Mouse (Mus musculus) left cerebral cortex, adult 9 months (tissue): ENCODE measurements around the gene Amigo1.

ENCODE experiments used
- DNase-seq, 2 experiments: peaks; one replicate each; pipeline ENCODE4 v3.0.0; 2022; ENCODE audit warnings: low spot score in 2 of 2

The Amigo1 gene

DNA sequence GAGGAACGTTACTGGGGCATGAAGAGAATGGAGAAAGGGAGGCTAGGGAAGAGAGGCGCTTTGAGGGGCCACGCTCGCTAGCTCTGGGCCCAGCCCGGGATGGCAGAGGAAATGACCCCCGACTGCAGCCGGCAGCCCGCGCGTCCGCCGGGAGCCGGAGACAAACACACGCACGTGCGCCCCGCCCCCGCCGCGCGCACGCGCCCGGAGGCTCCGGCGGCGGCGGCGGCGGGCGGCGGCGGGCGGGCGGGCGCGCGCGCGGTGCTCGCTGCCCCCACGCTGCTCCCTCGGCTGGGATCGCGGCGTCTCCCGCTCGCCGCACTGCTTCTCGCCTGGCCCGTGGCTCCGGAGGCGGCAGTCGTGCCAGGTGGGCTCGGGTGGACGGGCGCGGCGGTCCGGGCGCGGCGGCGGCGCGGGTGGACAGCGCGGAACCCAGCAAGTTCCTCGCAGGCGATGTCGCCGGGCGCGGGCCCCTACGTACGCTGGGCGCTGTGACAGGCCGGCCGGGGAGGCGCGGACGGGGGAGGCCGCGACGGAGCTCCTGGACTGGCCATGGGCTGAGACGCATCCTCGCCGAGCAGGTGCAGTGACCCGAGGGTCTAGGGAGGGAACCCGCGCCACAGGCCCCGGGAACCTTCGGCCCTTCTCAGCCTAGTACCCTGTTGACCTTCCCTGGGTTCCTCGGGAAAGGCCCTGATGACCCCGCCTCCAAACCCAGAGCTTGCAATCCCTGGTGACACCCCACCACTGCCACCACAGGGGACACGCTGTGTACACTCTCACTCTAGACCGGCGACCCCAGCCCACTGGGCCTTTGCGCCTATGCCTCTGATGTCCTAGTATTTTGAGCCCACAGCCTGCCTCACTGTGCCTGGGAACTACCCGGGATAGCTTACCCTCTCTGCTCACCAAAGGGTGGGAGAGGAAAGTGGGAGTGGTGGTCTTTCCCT lies at the start of gene Amigo1:
TSS of gene Amigo1 (plus strand) at position 238 of the 950 bp plus-strand sequence.
- peak in 1 of 2 experiments; percentile 33 for DNase-seq

DNA sequence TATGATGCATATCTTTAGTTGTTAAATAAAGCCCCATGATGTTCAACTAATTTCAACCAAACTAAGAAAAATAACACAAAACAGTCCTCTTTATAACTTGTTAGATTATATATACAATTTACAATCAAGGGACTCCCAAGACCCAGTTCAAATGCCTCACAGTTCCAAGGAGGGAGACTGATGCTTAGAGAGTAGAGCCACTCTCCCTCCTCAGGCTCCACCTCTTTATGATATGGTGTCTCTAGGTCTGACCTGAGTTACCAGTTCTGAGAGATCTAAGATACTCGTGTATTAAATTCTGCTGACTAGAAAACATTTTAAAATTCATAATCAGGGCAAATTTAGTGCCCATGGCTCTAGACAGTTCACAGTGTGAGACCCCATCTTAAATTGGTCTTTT lies 47.0 kb upstream of the Amigo1 start:
- no peak for DNase-seq

DNA sequence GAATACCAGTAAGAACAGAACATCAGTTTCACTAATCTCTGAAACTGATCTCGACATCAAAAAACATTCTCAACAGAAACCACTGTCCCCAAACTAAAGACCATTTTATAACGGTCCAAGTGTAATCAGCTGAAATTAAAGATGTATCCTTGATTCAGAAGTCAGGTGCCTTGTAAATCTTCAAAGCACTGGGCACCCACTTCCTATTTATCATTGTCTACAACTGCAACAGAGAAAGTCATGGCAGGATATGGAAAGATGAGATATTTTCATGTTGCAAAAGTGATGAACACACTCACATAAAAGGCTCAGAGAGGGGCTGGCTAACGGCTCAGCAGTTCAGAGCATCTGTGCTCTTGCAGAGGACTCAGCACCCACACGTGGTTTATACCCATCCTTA lies 45.3 kb upstream of the Amigo1 start:
- no peak for DNase-seq

DNA sequence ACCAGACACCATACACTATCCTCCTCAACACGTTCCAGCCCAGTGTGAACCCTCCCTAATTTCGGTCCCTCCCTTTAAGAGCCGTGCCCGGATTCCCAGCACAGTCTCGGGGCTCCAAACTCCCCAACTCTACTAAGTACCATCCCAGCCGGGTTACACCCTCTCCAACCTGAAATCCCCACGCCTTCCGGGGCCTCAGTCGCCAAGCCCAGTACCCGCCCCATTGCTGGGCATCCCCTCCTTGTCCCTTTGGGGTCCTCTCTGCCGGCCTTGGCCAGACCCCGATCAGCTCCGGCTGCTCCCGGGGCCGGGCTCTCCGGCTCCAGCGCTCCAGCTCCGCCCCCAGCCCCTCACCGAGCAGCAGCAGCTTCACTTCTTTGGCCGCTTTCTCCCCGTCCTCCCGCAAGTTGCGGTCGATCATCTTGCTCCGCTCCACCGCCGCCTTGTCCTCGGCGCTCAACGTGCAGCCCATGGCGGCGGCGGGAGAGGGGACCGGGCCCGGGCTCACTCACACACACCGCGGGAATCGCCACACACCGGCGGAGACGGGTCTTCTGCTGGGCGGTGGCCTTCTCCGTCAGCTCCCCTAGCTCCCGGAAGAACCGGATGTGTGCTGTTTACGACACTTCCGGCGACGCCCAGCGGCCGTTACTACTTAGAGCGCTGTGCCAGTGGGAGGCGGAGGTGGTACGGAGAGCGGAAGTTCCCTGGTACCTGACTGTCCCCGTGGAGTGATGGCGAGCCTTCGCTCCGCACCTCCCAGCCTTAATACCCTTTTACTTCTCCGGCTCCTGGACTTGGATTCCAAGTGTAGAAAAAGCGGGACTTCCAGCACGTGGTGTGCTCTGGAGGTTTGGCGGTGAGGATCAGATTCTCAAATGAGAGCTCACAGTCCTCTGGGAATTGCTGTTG lies 40.3 kb upstream of the Amigo1 start, which contains the start of gene Gnai3:
TSS of gene Gnai3 (minus strand) at position 613 of the 912 bp plus-strand sequence.
- peak; percentile 62 to 90 for DNase-seq

DNA sequence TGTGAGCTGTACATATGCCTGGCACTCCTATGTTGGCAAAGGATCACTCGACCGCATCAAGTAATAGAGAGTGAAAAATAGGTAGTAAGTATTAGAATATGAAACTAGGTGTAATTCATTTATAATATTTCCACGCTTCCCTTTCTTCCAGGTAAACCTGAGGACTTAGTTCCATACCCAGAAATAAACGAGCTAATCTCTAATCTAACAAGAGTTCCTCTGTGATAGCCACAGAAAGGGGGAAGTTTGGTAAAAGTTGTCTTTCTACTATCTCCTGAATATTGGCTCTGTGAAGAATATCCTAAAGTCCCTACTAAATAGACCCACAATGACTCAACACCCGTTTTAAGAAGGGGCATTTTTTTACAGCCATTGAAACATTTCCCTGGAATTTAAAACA lies 39.5 kb upstream of the Amigo1 start:
- DNase-seq = no peak

DNA sequence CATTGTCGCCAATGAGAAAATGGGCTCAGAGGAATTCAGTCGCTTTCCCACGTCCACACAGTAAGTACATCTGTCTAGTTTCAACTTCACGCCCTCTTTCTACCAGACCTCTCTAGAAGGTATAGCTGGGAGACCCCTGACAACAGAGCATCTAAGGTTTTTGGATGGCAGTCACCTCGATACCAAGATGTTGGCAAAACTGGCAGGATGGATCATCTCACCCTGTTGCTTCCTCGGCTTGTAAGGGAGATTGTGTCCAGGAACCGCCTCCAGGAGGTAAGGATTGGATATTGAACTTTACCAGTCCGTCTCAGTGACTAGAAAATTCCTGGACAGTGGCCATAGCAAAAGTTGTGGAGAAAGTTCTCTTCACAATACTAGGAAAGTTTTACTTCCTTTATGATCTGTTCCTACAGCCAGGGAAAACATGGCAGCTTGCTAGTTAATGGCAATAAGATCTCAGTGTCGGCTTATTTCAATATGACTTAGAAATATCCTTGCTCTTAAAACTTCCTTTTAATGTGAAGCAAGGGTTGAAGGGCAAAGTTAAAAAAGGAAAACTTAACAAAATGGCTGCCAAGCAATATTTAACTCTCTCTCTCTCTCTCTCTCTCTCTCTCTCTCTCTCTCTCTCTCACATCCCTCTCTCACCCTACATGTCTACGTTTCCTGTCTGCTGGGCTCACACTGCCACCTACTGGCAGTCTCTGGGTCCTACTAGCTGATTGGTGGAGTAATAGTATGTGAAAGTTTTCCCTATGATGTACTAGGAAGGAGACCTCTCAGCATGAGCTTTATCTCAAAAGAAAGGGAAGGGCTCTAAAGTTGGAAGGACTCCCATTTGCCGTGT lies 38.5 kb upstream of the Amigo1 start:
- DNase-seq = peak; percentile 58 to 93

DNA sequence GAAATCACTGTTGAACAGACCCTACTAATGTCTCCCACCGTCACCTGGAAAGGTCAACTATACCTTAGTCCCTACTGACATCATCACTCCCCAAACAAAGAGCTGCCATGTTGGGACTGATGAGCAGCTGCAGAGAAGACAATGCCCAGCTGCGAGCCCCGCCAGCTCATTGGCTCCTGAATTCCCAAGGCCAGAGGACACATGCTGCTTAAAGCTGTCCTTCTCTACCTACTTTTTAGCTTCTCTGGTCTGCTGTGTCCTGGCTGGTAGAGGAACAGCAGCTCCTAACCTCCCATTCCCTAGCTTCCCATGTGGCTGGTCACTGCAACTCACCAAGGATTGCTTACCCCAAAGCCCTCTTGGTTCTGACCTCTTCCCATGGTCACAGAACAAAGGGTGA lies 33.8 kb upstream of the Amigo1 start:
- DNase-seq = no peak

DNA sequence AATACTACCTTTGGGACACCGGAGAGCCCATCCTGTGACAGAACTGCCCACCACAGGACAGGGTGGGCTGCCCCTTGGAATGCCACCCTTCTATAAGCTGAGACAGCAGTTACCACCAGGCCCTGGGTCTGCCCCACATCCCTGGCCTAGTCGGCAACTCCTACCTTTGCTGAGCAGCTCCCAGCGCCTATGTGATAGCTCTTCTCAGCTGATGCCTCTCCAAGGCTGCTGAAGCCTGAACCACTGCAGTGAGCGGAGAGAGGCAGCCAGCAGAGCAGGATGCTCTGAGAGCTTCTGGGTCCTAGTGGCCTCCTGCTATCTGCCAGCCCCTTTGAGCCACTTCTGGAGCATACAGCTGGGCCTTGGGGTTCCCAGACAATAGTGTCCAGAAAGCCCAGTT lies 31.5 kb upstream of the Amigo1 start, which contains the start of gene Gpr61:
TSS of gene Gpr61 (minus strand) at position 227 of the 400 bp plus-strand sequence.
- DNase-seq = peak; percentile 65 to 82

DNA sequence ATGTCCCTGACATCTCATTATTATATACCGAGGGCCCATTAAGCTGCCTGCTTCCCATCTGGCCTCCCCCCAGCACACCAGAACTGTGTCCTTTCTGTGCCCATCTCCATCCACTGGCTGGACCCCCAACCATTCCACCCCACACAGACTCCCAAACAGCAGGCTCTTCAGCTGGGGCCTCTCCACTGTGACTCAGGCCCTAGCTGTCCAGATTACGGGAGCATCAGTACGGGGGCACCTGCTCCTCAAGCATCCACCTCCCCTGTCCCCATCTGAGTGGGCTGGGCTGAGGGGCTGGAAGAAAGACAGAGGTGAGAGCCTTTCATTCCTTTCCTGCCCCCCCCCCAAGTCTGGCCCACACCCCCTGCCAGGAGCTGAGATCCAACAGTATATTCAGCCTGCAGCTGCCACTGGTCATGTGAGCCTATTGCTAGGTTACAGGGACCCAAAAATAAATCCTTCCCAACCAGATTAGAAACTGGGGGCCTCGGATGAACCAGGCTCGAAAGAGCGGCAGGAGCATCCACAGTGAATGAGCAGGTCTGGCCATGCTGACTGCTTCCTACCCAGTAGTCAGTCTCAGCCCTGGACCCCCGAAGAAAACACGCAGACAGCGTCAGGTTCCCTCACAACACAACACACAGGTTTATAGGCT lies 27.6 kb upstream of the Amigo1 start:
- peak; percentile 69 to 77 for DNase-seq

DNA sequence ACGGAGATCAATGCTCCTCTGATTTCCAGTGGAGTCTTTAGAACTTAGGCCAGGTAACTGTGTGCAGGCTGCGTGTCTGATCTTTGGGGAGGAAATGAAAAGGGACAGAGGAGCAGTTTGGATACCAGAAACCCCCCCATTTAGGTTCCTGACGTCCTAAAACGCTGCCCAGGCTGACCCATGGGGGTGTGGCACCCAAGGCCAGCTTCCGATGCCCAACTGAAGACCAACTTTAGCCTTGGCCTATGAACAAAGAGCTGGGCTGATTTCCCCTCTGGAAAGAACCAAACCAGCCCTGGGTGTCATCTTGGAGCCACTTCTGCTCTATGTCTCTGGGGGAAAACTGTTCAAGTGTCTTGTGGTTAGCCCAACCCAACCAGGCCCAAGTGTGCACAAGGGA lies 22.0 kb upstream of the Amigo1 start:
- DNase-seq = no peak

DNA sequence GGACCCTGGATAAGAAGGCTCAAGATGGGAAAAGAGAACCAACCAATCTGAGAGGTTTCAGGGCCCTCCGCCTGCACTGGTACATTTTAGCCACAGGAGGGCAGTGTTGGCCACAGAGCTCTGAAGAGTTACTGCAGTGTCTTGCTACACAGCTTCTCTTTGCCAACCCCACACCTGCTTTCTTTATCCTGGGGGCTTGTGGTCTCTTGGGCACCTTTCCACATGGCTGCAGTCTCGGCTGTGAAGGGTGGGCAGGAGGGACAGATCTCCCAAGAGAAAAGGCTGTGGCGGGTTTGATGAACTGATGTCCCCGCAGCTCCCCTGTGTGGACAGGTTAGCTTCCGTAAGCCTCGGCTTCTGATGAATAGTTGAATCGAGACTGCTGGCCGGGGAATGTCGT lies 21.3 kb upstream of the Amigo1 start:
- peak in 1 of 2 experiments; percentile 91 for DNase-seq

DNA sequence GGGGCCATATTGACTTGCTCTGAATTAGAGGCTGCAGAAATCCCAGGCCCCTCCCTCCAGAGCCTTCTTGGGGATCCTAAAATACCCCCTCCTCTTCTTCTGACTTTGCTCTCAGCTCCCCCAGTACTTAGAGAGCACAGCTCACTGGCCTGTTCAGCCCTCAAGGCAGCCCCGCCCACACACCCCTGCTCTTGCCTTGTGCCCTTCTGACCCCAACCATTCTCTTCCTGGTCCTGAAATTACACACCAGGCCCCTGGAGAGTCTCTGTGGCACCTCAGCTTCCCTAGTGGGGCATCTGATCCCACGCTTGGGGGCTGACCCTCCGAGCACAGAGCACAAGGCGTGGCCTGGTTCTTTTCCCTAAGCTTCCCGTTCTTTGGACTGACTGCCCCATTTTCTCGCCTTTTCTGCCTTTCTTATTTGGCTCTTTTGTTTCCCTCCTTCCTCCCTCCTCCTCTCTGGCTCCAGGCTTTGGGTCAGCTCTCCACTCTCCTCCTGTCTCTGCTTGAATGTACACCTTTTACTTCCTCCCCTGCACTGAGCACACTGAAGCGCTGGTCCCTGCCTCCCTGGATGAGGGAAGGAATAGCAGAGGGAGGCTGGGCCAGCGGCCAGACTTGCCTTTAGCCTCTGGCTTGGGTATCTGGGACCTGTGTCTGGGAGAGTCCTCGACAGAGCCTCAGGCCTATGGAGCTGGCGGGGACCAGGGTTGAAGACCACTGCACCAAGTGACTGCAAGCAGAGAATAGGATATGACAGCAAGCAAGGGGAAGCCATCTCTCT lies 20.4 kb upstream of the Amigo1 start:
- DNase-seq = no peak

DNA sequence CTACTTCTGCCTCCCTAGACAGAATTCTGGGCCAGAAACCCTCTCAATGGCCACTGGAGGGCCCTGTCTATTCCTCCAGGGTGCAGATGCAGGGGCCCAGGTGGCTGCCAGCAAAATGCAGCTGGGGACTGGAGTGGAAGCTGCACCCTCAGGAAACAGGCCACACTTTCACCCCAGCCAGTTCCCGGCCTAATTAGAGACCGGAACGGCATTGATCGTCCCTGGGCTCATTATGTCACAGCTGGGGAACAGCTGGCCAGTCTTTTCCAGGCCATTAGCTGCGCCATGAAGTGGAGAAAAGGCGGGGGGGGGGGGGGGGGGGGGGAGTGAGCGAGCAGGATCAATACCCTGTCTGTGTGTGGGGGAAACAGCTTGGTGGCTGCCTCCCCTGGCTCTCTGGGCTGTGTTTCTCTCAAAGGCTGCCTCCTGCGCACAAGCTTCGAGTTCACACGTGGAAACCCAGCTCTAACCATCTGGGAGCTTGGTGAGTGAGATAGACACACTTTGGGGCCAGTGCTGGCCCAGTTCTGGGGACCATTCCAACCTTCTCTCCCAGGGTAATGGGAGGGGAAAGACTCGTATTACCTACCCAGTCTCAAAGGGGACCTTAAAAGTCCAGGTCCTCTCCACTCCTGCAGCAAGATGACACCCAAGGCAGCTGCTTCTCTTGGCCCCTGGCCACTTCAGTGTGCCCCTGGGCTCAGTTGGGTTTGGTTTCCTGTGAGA lies 19.5 kb upstream of the Amigo1 start:
- DNase-seq = peak in 1 of 2 experiments; percentile 65

DNA sequence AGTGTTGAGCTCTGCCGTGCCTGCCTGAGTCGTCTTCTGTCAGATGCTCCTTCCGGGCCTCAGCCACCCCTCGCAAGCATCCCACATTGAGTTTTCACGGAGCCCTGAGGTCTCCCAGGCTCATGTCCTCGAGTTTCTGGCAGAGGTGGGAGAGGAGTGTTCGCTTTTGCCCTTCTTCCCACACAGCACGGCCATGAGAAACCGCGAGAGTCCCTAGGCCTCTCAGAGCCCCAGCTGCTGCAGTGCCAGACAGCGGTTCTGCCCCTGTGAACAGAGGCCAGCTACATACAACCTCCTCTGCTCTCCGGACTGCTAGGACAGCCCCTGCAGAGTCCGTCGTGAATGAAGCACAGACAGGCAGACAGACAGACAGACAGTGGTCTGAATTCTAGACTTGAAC lies 18.6 kb upstream of the Amigo1 start:
- no peak for DNase-seq

DNA sequence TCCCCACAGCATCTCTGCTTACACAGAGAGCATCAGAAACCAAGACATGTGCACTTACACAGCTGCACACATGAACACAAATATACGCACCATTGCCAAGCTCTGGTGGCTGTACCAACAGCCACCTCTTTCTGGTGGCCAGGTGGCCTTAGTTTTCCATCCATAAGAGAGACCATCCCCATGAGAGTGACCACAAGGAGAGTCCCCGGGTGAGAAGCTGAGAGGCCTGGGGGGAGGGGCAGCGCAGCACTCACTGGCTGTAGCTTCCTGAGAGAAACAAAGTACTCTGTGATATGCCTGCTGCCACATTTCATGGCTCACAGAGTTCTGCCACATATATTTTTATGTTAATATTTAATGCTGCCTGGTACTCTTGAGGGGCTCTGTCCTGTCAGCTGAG lies 16.9 kb upstream of the Amigo1 start:
- no peak for DNase-seq

DNA sequence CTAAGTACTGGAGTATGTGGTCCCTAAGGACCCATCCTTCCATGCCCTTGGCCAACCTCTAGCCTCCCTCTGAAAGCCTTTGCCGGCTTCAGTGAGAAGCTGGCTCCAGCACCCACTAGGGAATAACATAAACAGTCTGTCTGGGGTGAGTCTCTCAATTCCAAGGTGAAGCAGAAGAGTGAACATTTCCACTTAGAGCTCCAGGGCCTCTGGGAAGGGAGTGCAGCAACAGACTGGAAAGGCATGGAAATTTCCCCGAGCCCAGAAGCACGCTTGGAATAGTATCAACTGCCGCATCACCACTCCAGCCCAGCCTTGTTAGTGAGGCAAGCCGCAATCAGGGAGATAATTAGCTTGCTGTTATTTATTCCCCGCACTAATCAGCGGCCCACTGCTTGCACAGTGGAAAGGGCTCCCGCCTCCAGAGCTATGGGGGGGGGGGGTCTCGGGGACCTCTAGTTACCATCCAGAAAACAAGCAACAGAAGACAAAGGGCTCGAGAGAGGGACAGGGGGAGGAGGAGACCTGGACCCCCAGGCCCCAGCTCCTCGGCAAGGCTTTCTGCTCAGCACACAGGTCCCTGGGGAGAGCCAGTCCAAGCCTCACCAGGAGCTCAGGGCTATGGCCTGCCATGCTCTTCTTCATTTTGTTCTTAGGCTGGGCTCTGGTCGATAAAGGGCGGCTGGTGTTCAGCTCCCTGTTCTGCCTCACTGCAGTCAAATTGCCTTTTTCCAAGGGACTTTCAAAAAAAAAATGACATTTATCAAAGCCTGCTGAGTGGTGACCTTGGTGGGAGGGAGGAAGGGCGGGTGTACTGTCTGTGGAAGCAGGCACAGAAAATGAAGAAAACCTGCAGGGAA lies 11.2 kb upstream of the Amigo1 start:
- DNase-seq = peak; percentile 81 to 82

DNA sequence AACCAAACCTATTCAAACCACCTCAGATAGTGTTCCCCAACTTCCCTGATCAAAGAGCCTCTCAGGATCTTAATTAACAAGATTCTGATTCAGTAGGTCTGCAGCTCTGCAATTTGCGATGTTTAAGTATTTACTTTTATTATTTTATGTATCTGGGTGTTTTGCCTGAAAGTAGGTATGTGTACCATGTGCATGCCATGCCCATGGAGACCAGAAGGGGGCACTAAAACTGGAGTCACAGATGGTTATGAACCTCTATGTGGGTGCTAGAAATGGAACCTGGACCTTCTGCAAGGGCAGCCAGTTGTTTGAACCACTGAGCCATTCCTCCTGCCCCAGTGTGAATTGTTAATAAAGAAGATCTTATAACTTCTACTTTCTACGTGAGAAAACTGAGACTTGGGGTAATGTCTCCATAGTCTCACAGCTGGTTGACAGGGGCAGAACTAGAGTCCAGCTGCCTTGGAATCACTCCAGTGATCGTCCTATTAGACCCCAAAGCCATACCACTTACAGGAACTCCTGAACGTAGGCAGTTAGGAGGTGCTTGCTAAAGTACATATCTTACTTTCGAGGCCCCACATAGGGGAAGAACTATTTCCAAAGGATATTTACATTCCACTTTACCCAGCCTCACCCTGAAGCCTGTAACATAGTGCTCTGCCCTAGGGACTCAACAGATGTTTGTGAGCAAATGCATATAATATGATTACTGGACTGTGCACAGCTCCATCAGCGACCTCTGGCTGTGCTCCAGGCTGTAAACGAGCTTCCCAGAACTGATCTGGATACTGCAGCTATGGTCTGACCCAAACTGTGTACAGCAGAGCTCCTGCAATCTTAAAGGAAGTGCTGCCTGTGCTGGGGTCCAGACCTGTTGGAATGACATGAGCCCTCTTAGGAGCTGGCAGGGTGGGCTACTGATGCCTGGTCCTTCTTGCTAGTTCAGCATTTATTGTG lies 7.1 kb upstream of the Amigo1 start:
- DNase-seq = no peak
